Mouse (Mus musculus): ENCODE results near the gene Kcnj2. TPM values are rescaled to one million over a fixed set of nuclear protein-coding genes. Genes with fewer than 3 reads are reported as not detected.

The Kcnj2 gene
- polyA plus RNA-seq, 1 experiment = 1.0 TPM

DNA sequence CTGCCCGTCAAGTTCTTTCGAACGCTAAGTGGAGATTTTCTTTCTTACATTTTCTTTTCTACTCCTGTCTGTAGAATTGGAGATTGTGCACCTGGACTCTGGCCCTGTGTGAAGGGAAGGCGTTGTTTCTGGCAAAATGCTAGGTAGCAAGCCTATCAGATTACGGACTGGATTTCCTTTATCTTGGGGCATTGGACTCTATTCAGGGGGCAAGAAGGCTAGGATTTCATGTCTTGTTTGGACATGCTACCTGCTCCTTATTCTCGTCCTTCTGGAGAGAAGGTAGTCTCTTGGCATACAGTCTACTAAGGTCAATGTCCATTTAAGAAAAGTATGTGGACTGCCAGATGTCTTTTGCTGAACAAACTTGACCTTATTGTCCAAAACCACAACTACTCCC, 21.0 kb downstream of the Kcnj2 start:
- H3K27me3 ChIP-seq (ENCODE audit: control insufficient read depth, insufficient read depth, low read length) = no peaks in the 10 kb centered on the region
- no peak overlapping the region for H3K27ac ChIP-seq (ENCODE audit: control insufficient read depth, insufficient read depth, low read length)
- 91% methylated on average over 6 of the region's 6 CpGs for WGBS
- no peak for DNase-seq
- no peak overlapping the region for H3K4me3 ChIP-seq (ENCODE audit: control insufficient read depth, insufficient read depth, low read length)
- H3K4me1 ChIP-seq (replicated peaks; ENCODE audit: control insufficient read depth, insufficient read depth, low read length) = no peaks in the 10 kb centered on the region
- no peak for TF ChIP-seq CTCF (IDR thresholded peaks at IDR 0.05; ENCODE audit: borderline replicate concordance, control insufficient read depth, extremely low read depth, insufficient read depth, low read length, poor library complexity)
- TF ChIP-seq POLR2A (IDR thresholded peaks at IDR 0.05; ENCODE audit: control insufficient read depth, extremely low read depth, insufficient read depth, low read length, poor library complexity) = no peak
- no peaks in the 10 kb centered on the region for H3K36me3 ChIP-seq (ENCODE audit: control insufficient read depth, insufficient read depth, low read length)

DNA sequence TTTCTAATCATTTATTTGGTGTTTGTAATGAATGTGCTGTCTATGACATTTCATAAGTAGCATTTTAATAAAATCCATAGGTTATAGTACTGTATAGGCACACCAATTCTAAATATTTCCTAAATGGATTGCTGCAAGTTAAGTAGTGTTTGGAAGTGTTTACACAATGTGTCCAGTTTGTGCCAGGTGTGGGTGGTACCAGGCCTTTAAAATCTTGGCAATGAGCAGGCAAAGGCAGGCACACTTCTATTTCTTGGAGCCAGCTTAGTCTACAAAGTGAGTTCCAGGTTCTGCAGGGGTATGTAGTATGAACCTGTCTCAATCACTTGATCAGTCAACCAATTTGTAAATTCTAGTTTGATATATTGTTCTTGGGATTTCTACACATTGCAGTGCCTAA, 22.3 kb downstream of the Kcnj2 start:
- Histone ChIP-seq H3K4me3 (ENCODE audit: control insufficient read depth, insufficient read depth, low read length) (no peak overlapping the region), H3K27ac (ENCODE audit: control insufficient read depth, insufficient read depth, low read length) (no peak overlapping the region), H3K36me3 (ENCODE audit: control insufficient read depth, insufficient read depth, low read length) (no peaks in the 10 kb centered on the region), H3K4me1 (replicated peaks; ENCODE audit: control insufficient read depth, insufficient read depth, low read length) (no peaks in the 10 kb centered on the region), H3K27me3 (ENCODE audit: control insufficient read depth, insufficient read depth, low read length) (no peaks in the 10 kb centered on the region)
- TF ChIP-seq CTCF (IDR thresholded peaks at IDR 0.05; ENCODE audit: borderline replicate concordance, control insufficient read depth, extremely low read depth, insufficient read depth, low read length, poor library complexity) (no peak), POLR2A (IDR thresholded peaks at IDR 0.05; ENCODE audit: control insufficient read depth, extremely low read depth, insufficient read depth, low read length, poor library complexity) (no peak)
- no peak for DNase-seq

DNA sequence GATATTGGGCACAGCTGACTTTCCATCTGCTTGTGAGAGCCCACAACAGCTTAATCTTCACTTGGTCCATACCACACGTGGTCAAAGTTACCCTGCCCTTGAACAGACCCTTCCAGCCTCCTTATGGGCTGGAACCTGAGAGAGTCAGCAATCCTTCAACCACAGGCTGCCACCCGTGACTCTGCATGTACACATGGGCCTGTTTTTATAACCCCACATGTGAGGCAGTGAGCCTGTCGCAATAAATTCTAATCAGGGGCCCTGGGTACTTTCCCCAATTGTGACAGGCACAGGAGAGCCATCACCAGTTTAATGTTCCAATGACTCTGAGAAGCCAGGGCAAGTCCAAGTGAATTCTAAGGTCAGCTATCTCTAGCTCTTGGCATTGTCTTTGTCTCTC, 22.8 kb downstream of the Kcnj2 start:
- Histone ChIP-seq H3K27me3 (ENCODE audit: control insufficient read depth, insufficient read depth, low read length) (no peaks in the 10 kb centered on the region), H3K27ac (ENCODE audit: control insufficient read depth, insufficient read depth, low read length) (no peak overlapping the region), H3K4me1 (replicated peaks; ENCODE audit: control insufficient read depth, insufficient read depth, low read length) (no peaks in the 10 kb centered on the region), H3K36me3 (ENCODE audit: control insufficient read depth, insufficient read depth, low read length) (no peaks in the 10 kb centered on the region), H3K4me3 (ENCODE audit: control insufficient read depth, insufficient read depth, low read length) (no peak overlapping the region)
- DNase-seq = no peak
- WGBS = 25% methylated on average over 3 of the region's 3 CpGs
- TF ChIP-seq CTCF (IDR thresholded peaks at IDR 0.05; ENCODE audit: borderline replicate concordance, control insufficient read depth, extremely low read depth, insufficient read depth, low read length, poor library complexity) (no peak), POLR2A (IDR thresholded peaks at IDR 0.05; ENCODE audit: control insufficient read depth, extremely low read depth, insufficient read depth, low read length, poor library complexity) (no peak)

DNA sequence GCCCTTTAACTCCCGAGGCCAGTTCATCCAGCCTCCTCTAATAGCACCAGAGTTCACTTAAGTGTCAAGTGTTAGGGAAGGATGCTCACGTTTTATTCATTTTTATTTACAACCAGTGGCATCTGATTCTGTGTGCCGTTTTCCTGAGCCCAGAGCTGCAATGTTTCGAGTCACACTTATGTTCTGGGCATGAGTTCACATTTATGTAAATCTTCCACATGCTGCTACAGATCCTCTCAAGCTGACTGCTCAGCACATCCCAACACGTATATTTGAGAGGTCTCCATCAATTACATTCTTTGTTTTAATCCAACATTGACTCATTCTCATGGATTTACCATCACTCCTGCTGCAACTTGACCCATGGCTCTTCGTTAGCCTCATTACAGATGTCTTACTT, 25.2 kb downstream of the Kcnj2 start:
- no peaks in the 10 kb centered on the region for H3K4me1 ChIP-seq (replicated peaks; ENCODE audit: control insufficient read depth, insufficient read depth, low read length)
- H3K27me3 ChIP-seq (ENCODE audit: control insufficient read depth, insufficient read depth, low read length) = no peaks in the 10 kb centered on the region
- TF ChIP-seq CTCF (IDR thresholded peaks at IDR 0.05; ENCODE audit: borderline replicate concordance, control insufficient read depth, extremely low read depth, insufficient read depth, low read length, poor library complexity) = no peak
- TF ChIP-seq POLR2A (IDR thresholded peaks at IDR 0.05; ENCODE audit: control insufficient read depth, extremely low read depth, insufficient read depth, low read length, poor library complexity) = no peak
- no peak overlapping the region for H3K4me3 ChIP-seq (ENCODE audit: control insufficient read depth, insufficient read depth, low read length)
- H3K36me3 ChIP-seq (ENCODE audit: control insufficient read depth, insufficient read depth, low read length) = no peaks in the 10 kb centered on the region
- no peak overlapping the region for H3K27ac ChIP-seq (ENCODE audit: control insufficient read depth, insufficient read depth, low read length)
- WGBS = 94% methylated on average over 6 of the region's 6 CpGs
- DNase-seq = no peak

DNA sequence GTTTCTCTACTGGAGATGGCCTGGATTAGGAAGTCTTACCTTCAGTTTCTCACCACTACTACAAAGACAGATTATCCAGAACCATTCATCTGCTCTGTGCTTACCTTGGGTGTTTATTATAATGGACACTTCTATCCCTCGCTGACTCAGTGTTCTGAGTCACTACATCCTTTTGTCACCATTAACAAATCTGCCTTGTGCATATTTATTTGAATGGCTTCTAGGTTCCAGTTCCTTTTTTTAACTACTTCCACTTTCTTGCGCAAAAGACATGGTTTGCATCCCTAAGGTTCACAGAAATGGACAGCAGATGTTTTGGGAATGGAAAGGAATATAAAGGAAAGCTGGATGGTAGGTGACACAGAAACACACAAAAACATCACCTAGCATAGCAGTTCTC, 27.0 kb downstream of the Kcnj2 start:
- no peak overlapping the region for H3K27ac ChIP-seq (ENCODE audit: control insufficient read depth, insufficient read depth, low read length)
- H3K27me3 ChIP-seq (ENCODE audit: control insufficient read depth, insufficient read depth, low read length) = no peaks in the 10 kb centered on the region
- TF ChIP-seq POLR2A (IDR thresholded peaks at IDR 0.05; ENCODE audit: control insufficient read depth, extremely low read depth, insufficient read depth, low read length, poor library complexity) (no peak), CTCF (IDR thresholded peaks at IDR 0.05; ENCODE audit: borderline replicate concordance, control insufficient read depth, extremely low read depth, insufficient read depth, low read length, poor library complexity) (no peak)
- H3K36me3 ChIP-seq (ENCODE audit: control insufficient read depth, insufficient read depth, low read length) = no peaks in the 10 kb centered on the region
- 20% methylated on average over 2 of the region's 2 CpGs for WGBS
- DNase-seq = no peak
- no peaks in the 10 kb centered on the region for H3K4me1 ChIP-seq (replicated peaks; ENCODE audit: control insufficient read depth, insufficient read depth, low read length)
- H3K4me3 ChIP-seq (ENCODE audit: control insufficient read depth, insufficient read depth, low read length) = no peak overlapping the region

DNA sequence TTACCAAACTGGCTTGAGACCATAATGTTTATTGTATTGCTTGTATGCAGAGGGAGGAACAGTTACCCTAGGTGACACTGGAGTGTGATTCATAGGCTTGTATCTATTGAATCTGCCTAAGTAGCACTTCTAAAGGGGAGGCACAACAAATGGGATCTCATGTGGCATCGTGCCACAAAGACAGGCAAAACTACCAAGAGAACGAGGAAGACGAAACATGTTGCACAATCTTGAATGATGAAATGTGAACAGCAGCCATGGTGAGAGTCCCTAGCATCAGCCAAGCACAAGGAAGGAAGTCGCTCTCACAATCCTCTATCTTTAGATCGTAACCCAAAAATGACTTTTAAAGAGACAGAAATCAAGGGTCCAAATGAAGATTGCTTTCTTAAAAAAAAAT, 30.6 kb downstream of the Kcnj2 start:
- DNase-seq = no peak
- WGBS = 20% methylated on average over 5 of the region's 5 CpGs
- Histone ChIP-seq H3K27ac (ENCODE audit: control insufficient read depth, insufficient read depth, low read length) (no peak overlapping the region), H3K27me3 (ENCODE audit: control insufficient read depth, insufficient read depth, low read length) (no peaks in the 10 kb centered on the region), H3K36me3 (ENCODE audit: control insufficient read depth, insufficient read depth, low read length) (no peaks in the 10 kb centered on the region), H3K4me1 (replicated peaks; ENCODE audit: control insufficient read depth, insufficient read depth, low read length) (no peaks in the 10 kb centered on the region), H3K4me3 (ENCODE audit: control insufficient read depth, insufficient read depth, low read length) (no peak overlapping the region)
- no peak for TF ChIP-seq POLR2A (IDR thresholded peaks at IDR 0.05; ENCODE audit: control insufficient read depth, extremely low read depth, insufficient read depth, low read length, poor library complexity)
- TF ChIP-seq CTCF (IDR thresholded peaks at IDR 0.05; ENCODE audit: borderline replicate concordance, control insufficient read depth, extremely low read depth, insufficient read depth, low read length, poor library complexity) = no peak

DNA sequence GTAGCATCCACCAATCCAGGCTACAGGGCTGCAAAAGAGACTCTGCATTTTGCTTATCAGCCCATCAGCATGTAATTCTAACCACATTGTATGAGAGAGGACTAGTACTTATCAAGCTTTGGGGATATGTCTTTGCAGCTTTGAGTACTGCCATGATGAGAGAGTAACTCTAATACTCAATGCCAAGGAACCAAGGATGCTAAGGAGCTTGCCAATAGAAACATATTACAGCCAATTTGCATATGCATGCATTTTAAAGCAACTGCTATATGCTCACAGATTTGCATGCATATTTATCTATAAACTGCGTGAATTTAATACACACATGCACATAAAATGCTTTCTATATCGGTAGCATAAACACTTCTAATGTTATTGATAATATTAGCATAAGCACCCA, 34.2 kb downstream of the Kcnj2 start:
- H3K4me1 ChIP-seq (replicated peaks; ENCODE audit: control insufficient read depth, insufficient read depth, low read length) = no peaks in the 10 kb centered on the region
- no peaks in the 10 kb centered on the region for H3K36me3 ChIP-seq (ENCODE audit: control insufficient read depth, insufficient read depth, low read length)
- no peak overlapping the region for H3K27ac ChIP-seq (ENCODE audit: control insufficient read depth, insufficient read depth, low read length)
- H3K27me3 ChIP-seq (ENCODE audit: control insufficient read depth, insufficient read depth, low read length) = no peaks in the 10 kb centered on the region
- TF ChIP-seq CTCF (IDR thresholded peaks at IDR 0.05; ENCODE audit: borderline replicate concordance, control insufficient read depth, extremely low read depth, insufficient read depth, low read length, poor library complexity) = no peak
- TF ChIP-seq POLR2A (IDR thresholded peaks at IDR 0.05; ENCODE audit: control insufficient read depth, extremely low read depth, insufficient read depth, low read length, poor library complexity) = no peak
- DNase-seq = no peak
- H3K4me3 ChIP-seq (ENCODE audit: control insufficient read depth, insufficient read depth, low read length) = no peak overlapping the region
- WGBS = 96% methylated on average over 2 of the region's 2 CpGs

All from thymus, adult 2 months (tissue).